Mouse (Mus musculus): ENCODE results near the gene Dnase2b. TPM values are rescaled to one million over a fixed set of nuclear protein-coding genes. Genes with fewer than 3 reads are reported as not detected.

Gene Dnase2b
- total RNA-seq, 2 experiments from 2014 or later, result not detected

DNA sequence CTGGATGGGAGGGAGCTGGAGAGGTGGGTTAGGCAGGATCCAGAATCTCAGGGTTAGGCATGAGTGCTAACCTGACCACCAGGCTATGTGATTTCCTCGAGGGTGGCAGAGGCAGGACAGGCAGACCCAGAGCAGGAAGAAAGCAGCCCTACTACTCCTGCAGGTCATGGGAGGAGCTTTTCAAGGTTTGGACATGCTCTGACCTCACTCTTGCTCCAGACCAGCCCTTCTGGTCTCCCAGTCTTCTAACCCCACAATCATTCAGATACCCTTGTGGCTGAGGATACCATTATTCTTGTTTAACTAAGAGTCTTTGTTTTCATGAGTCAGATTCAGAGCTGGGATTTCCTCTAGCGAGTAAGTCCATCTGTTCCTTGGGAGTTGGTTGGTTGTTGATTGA is 37.8 kb downstream of the Dnase2b start:
- intact Hi-C loops (cut with DNase I), result no loop called here
- no peak for DNase-seq (ENCODE audit: low spot score)

DNA sequence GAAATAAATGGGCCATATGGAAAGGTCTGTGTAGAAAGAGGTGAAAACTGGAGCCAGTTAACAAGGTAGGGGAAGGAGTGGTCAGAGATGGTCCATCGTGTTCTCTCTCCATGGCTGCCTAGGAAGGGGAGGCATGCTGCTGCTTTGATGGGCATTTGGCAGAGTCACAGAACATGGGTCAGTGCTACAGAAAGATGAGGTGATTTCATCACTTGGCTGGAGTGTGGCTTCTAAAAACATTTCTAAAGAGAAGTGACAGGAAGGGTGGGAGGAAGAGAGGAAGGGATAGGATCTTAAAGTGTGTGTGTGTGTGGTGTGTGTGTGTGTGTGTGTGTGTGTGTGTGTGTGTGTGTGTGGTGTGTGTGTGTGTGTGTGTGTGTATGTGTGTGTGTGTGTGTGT is 44.1 kb downstream of the Dnase2b start:
- intact Hi-C loops (cut with DNase I), result no loop called here
- DNase-seq (ENCODE audit: low spot score), result no peak

DNA sequence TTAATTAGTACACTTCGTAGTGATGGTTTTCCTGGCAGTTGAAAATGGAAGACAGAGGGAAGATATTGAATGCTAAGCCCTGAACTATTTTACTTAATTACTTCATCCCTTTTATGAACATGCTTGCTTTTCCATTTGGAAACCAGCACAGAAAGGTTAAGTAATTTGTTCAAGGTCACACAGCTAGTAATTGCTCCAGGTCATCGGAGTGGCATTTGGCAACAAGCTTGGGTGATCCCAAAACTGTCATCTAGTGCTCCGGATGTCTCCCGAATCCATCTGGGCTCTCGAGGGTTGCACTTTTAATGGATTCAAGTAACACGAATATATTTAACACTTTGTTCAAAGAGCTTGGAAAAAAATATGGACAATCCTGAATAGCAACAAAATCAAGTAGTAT is 44.5 kb downstream of the Dnase2b start:
- intact Hi-C loops (cut with DNase I), result no loop called here
- no peak for DNase-seq (ENCODE audit: low spot score)

- no peak for DNase-seq (ENCODE audit: low spot score)
- intact Hi-C loops (cut with DNase I), result no loop called here
Observed at GRCm38 (mm10) chr3:146570148-146570782, 45.1 kb downstream of the Dnase2b start, which contains the start of gene Uox. TSS of gene Uox (plus strand) at chr3:146570426.

DNA sequence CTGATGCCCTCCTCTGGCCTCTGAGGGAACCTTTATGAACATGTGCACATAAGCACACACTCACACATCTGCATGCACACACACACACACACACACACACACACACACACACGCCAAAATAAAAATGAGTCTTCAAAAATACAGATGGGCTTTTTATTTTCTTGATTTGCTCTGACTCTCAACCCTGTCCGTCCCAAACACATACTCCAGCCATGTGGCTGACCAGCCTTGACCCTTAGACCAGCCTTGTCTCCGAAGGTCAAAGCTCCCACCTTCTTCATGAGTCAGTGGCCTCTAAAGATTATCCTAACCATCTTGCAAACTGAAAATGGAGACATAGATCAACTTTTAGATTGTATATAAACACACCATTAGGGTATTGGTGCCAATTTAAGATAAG is 45.8 kb downstream of the Dnase2b start:
- no peak for DNase-seq (ENCODE audit: low spot score)
- intact Hi-C loops (cut with DNase I), result no loop called here

DNA sequence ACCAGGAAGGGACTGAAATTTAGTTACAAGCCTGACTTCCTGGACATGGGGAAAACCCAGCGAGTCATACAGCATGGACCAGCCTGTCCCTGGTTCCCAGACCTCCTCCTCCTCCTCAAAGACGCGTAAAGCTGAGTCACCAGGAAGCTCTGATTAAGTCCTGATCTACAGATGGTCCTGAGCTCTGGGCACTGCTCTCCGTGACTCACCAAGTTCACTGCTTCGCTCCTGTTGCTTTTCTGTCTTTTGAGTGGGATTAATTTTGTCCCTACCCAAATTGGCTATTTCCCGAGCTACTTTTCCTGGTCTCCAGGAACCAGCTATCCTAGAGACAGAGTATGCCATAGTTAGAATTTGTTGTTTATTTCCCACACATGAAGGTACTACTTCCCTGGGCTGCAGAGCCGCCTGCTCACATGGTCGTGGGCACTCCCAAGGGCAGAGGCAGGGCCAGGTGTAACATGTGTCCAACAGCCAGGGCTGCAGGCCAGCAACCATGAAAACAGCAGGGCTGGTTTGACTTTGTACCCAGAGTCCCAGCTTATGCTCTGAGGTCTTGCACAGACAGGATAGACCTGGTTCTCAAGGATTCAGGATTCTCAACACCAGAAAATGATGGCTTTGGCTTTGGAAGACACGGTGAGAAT is 47.4 kb downstream of the Dnase2b start:
- no peak for DNase-seq (ENCODE audit: low spot score)
- intact Hi-C loops (cut with DNase I), result no loop called here

- DNase-seq (ENCODE audit: low spot score), result no peak
- intact Hi-C loops (cut with DNase I), result no loop called here
Observed at GRCm38 (mm10) chr3:146567366-146567765, 48.0 kb downstream of the Dnase2b start.

GRCm38 (mm10) chr3:146565065-146565411 is 50.4 kb downstream of the Dnase2b start:
- no peak for DNase-seq (ENCODE audit: low spot score)
- intact Hi-C loops (cut with DNase I), result loop anchor here (2.0 kb wide), 1 partner anchor 218 kb away; no protein-coding TSS in a partner anchor

- intact Hi-C loops (cut with DNase I), result loop anchor here (1.0 to 5.0 kb wide), 3 partner anchors 217 to 351 kb away; no protein-coding TSS in a partner anchor
- peak; percentile 14 for DNase-seq (ENCODE audit: low spot score)
Observed at GRCm38 (mm10) chr3:146564268-146565064, 50.9 kb downstream of the Dnase2b start.

DNA sequence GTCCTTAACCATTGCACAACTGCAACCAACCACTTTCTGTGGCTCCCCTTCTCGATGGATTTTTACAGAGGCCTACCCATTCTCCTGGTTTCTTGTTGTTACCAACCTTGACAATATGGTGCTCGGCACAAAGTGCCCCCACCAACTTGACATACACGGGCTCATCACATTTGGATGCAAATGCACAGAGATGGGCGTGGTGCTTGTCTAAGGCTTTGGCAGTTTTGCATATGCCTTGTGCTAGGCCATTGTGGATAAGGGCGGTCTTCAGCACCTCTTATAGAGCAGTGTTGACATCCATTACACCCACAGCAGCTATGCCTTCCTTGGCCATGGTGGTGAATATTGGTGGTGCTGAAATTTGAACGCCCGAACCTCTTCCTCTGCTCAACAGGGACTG is 52.5 kb downstream of the Dnase2b start:
- intact Hi-C loops (cut with DNase I), result loop anchor here (5.0 kb wide), 1 partner anchor 216 kb away; no protein-coding TSS in a partner anchor
- DNase-seq (ENCODE audit: low spot score), result no peak

GRCm38 (mm10) chr3:146557507-146557906 is 57.9 kb downstream of the Dnase2b start:
- no peak for DNase-seq (ENCODE audit: low spot score)
- intact Hi-C loops (cut with DNase I), result no loop called here

DNA sequence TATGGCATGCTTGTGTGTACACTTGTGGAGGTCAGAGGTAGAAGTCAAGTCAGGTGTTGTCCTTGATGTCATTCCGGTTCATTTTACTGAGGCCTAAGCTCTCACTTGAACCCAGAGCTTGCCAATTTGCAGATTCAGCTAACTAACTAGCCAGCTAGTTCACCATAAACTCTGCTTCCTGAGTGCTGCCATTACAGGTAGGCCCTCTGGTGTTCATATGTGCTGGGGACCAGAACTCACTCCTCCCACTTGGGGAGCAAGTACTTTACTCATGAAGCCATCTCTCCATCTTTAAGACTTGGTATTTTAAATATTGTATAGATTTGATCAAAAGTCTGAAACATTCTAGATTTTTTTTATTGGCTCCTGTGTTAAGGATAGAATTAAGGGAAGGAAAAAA is 58.8 kb downstream of the Dnase2b start:
- intact Hi-C loops (cut with DNase I), result no loop called here
- DNase-seq (ENCODE audit: low spot score), result no peak

DNA sequence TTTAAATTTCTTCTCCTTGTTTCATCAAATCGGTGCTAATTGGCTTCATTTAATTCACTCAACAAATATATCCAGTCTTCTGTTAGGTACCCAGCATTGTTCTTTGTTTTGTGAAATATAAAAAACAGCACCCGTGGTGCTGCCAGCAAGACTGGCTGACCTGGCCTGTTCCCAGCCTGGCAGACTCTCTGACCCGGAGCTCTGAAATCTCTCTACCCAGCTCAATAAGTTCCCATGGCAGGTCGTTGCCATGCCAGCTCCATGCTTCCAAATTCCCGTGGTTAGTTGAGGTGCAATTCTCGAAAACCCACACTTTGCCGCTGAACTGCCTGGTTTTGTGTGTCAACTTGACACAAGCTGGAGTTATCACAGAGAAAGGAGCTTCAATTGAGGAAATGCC is 60.6 kb downstream of the Dnase2b start:
- intact Hi-C loops (cut with DNase I), result no loop called here
- no peak for DNase-seq (ENCODE audit: low spot score)

DNA sequence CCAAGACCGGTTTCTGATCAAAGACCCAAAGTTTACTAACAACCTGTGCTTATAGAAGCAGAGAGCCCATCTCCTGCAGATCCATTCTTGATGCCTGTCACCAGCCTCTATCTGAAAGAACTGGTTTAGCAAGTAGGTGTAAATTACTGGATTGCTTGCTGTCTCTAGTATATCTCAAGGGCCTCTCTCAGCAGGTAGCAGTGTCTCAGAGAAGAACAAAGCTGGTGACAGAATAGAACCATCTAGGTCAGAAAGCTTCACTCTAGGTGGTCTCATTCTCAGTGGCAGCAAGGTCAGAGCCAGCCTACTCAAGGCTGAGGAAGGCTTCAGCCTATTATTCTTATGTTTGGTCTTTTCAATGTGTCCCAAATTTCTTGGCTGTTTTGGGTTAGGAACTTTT is 71.8 kb downstream of the Dnase2b start:
- intact Hi-C loops (cut with DNase I), result no loop called here
- no peak for DNase-seq (ENCODE audit: low spot score)

- DNase-seq (ENCODE audit: low spot score), result no peak
- intact Hi-C loops (cut with DNase I), result no loop called here
Observed at GRCm38 (mm10) chr3:146540521-146541273, 74.7 kb downstream of the Dnase2b start.

GRCm38 (mm10) chr3:146534986-146535385 is 80.4 kb downstream of the Dnase2b start:
- no peak for DNase-seq (ENCODE audit: low spot score)
- intact Hi-C loops (cut with DNase I), result no loop called here

Data from heart, postnatal 25 days (tissue).